Mouse (Mus musculus) kidney, adult 2 months (tissue): ENCODE measurements around the gene Mast4.

Experiments
- CTCF ChIP-seq: fragments of 200-500 bp; conservative IDR thresholded peaks from 2 replicates; pipeline ENCODE4 v1.5.1; 2011; ENCODE audit warnings: low read depth, mild to moderate bottlenecking, control low read depth, low read length, moderate library complexity, mixed read lengths; ENCODE audit not compliant: insufficient read depth, insufficient read length
- POLR2A ChIP-seq: fragments of 200-500 bp; IDR thresholded peaks from one replicate; pipeline ENCODE4 v1.6.1; 2011; ENCODE audit warnings: low read depth, low read length, control low read depth

DNA sequence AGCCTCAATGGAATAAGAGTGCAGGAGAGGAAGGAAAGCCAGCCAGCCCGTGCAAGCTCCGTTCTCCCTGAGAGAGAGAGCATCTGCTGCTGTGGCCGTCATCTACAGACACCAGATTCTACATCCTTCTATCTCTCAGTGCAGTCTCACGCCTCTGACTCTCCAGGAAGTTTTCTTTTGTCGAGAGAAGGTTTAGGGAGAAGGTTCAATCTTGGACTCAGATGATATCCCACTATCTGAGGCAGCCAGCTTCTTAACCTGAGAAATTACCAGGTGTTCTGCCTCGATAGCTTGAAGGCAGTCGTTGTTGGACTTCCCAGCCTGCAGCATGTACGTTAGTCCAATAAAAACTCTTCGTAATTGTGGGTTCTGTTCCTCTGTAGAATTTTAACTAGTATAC lies 127.7 kb downstream of the Mast4 start:
- no peak for TF ChIP-seq POLR2A
- TF ChIP-seq CTCF: no peak
